18 mouse cellular contexts compared by ENCODE assay signal in genomic region chr4:84282651-84283050, GRCm38 (mm10).
DNase-seq lines count a peak whose midpoint lies in the region; ATAC-seq lines count a peak whose summit lies in the region.
"Had no signal": no experiment of that assay in that cellular context is flagged by ENCODE, and none has a peak within 500 bp of the region (broad histone marks: within the 10 kb centered on the region; RNA-seq: fewer than 3 reads in every experiment).

No protein-coding gene starts in this region.

- 0 out of 2 replicates have a peak, but pooled peaks cover 6% of the 10 kb centered on the region for H3K4me1 ChIP-seq in embryonic facial prominence, embryonic 14.5 days (ENCODE audit: control insufficient read depth, insufficient read depth, low read length)
- H3K4me1 ChIP-seq in embryonic facial prominence, embryonic 10.5 days: peaks cover 19% of the 10 kb centered on the region
- no peaks in the 10 kb centered on the region for H3K4me1 ChIP-seq in midbrain, embryonic 11.5 days (ENCODE audit: control insufficient read depth, insufficient read depth, low read length)
- H3K4me1 ChIP-seq in midbrain, embryonic 14.5 days (ENCODE audit: control insufficient read depth, insufficient read depth, low read length): 0 out of 2 replicates have a peak, but pooled peaks cover 5% of the 10 kb centered on the region
- H3K4me1 ChIP-seq in forebrain, embryonic 16.5 days (replicated peaks; ENCODE audit: control insufficient read depth, insufficient read depth, low read length): no peaks in the 10 kb centered on the region
- H3K4me1 ChIP-seq in hindbrain, embryonic 16.5 days (ENCODE audit: control insufficient read depth, insufficient read depth, low read depth, low read length): no peaks in the 10 kb centered on the region

- H3K9me3 ChIP-seq in embryonic facial prominence, embryonic 14.5 days (ENCODE audit: control insufficient read depth, low read length): no peaks in the 10 kb centered on the region
- H3K9me3 ChIP-seq in embryonic facial prominence, embryonic 10.5 days: no peaks in the 10 kb centered on the region
- H3K9me3 ChIP-seq in midbrain, embryonic 11.5 days (ENCODE audit: control insufficient read depth, low read length): no peaks in the 10 kb centered on the region
- no peaks in the 10 kb centered on the region for H3K9me3 ChIP-seq in midbrain, embryonic 14.5 days (ENCODE audit: control insufficient read depth, low read length)
- H3K9me3 ChIP-seq in forebrain, embryonic 16.5 days (ENCODE audit: control insufficient read depth, low read length): no peaks in the 10 kb centered on the region
- no peaks in the 10 kb centered on the region for H3K9me3 ChIP-seq in hindbrain, embryonic 16.5 days (ENCODE audit: control insufficient read depth, low read length)
- H3K9me3 ChIP-seq: embryonic facial prominence, embryonic 13.5 days; heart, embryonic 12.5 days; hindbrain, embryonic 10.5 days had no signal

- 65% methylated on average over 2 of the region's 2 CpGs for WGBS in embryonic facial prominence, embryonic 14.5 days
- WGBS in embryonic facial prominence, embryonic 10.5 days: 80% methylated on average over 2 of the region's 2 CpGs
- 84% methylated on average over 2 of the region's 2 CpGs for WGBS in midbrain, embryonic 11.5 days
- WGBS in midbrain, embryonic 14.5 days: 74% methylated on average over 2 of the region's 2 CpGs
- 51% methylated on average over 2 of the region's 2 CpGs for WGBS in forebrain, embryonic 16.5 days
- WGBS in hindbrain, embryonic 16.5 days: 60% methylated on average over 2 of the region's 2 CpGs

- no peaks in the 10 kb centered on the region for H3K36me3 ChIP-seq in embryonic facial prominence, embryonic 14.5 days (ENCODE audit: control insufficient read depth, insufficient read depth, low read length)
- H3K36me3 ChIP-seq in embryonic facial prominence, embryonic 10.5 days (replicated peaks): no peaks in the 10 kb centered on the region
- no peaks in the 10 kb centered on the region for H3K36me3 ChIP-seq in midbrain, embryonic 11.5 days (ENCODE audit: control insufficient read depth, insufficient read depth, low read length)
- no peaks in the 10 kb centered on the region for H3K36me3 ChIP-seq in midbrain, embryonic 14.5 days (ENCODE audit: control insufficient read depth, insufficient read depth, low read length)
- no peaks in the 10 kb centered on the region for H3K36me3 ChIP-seq in forebrain, embryonic 16.5 days (ENCODE audit: control insufficient read depth, insufficient read depth)
- H3K36me3 ChIP-seq in hindbrain, embryonic 16.5 days (ENCODE audit: control insufficient read depth, insufficient read depth, low read length): no peaks in the 10 kb centered on the region
- H3K36me3 ChIP-seq: embryonic facial prominence, embryonic 13.5 days; heart, embryonic 12.5 days; hindbrain, embryonic 10.5 days had no signal

- no peak overlapping the region for H3K27ac ChIP-seq in embryonic facial prominence, embryonic 14.5 days (replicated peaks; ENCODE audit: low read depth, low read length)
- no peak overlapping the region for H3K27ac ChIP-seq in embryonic facial prominence, embryonic 10.5 days (replicated peaks)
- no peak overlapping the region for H3K27ac ChIP-seq in midbrain, embryonic 11.5 days (ENCODE audit: low read depth, low read length)
- no peak overlapping the region for H3K27ac ChIP-seq in midbrain, embryonic 14.5 days (replicated peaks; ENCODE audit: low read depth, low read length)
- no peak overlapping the region for H3K27ac ChIP-seq in forebrain, embryonic 16.5 days (ENCODE audit: low read length)
- no peak overlapping the region for H3K27ac ChIP-seq in hindbrain, embryonic 16.5 days (ENCODE audit: low read depth, low read length)
- H3K27ac ChIP-seq: embryonic facial prominence, embryonic 13.5 days; hindbrain, embryonic 10.5 days; hindbrain, embryonic 14.5 days had no signal

- no peak overlapping the region for H3K4me3 ChIP-seq in embryonic facial prominence, embryonic 14.5 days (ENCODE audit: low read depth, low read length)
- no peak overlapping the region for H3K4me3 ChIP-seq in embryonic facial prominence, embryonic 10.5 days
- H3K4me3 ChIP-seq in midbrain, embryonic 11.5 days (ENCODE audit: low read depth, low read length): no peak overlapping the region
- no peak overlapping the region for H3K4me3 ChIP-seq in midbrain, embryonic 14.5 days (replicated peaks; ENCODE audit: low read depth, low read length)
- H3K4me3 ChIP-seq in forebrain, embryonic 16.5 days (replicated peaks; ENCODE audit: low read length): no peak overlapping the region
- H3K4me3 ChIP-seq in hindbrain, embryonic 16.5 days (ENCODE audit: low read length): no peak overlapping the region
- H3K4me3 ChIP-seq: embryonic facial prominence, embryonic 13.5 days; heart, embryonic 12.5 days; hindbrain, embryonic 10.5 days had no signal

- no peak overlapping the region for H3K4me2 ChIP-seq in embryonic facial prominence, embryonic 14.5 days (ENCODE audit: low read depth, low read length)
- no peak overlapping the region for H3K4me2 ChIP-seq in midbrain, embryonic 11.5 days
- no peak overlapping the region for H3K4me2 ChIP-seq in midbrain, embryonic 14.5 days (ENCODE audit: low read length)
- H3K4me2 ChIP-seq in forebrain, embryonic 16.5 days (ENCODE audit: low read length): no peak overlapping the region
- no peak overlapping the region for H3K4me2 ChIP-seq in hindbrain, embryonic 16.5 days (ENCODE audit: low read length)
- H3K4me2 ChIP-seq: embryonic facial prominence, embryonic 13.5 days; heart, embryonic 12.5 days; hindbrain, embryonic 14.5 days had no signal

- no peak for ATAC-seq in embryonic facial prominence, embryonic 14.5 days (ENCODE audit: low read depth)
- ATAC-seq in midbrain, embryonic 11.5 days (ENCODE audit: low FRiP score): no peak
- no peak for ATAC-seq in midbrain, embryonic 14.5 days (ENCODE audit: low FRiP score, low TSS enrichment)
- ATAC-seq in forebrain, embryonic 16.5 days: peak; percentile 72
- no peak for ATAC-seq in hindbrain, embryonic 16.5 days
- ATAC-seq: intestine, embryonic 16.5 days had no signal

- no peaks in the 10 kb centered on the region for H3K27me3 ChIP-seq in embryonic facial prominence, embryonic 14.5 days (replicated peaks; ENCODE audit: control insufficient read depth, insufficient read depth, low read length)
- H3K27me3 ChIP-seq in embryonic facial prominence, embryonic 10.5 days (replicated peaks; ENCODE audit: low read depth, poor library complexity, severe bottlenecking): peaks cover 58% of the 10 kb centered on the region
- H3K27me3 ChIP-seq in midbrain, embryonic 11.5 days (ENCODE audit: control insufficient read depth, insufficient read depth, low read length): peaks cover 6% of the 10 kb centered on the region
- H3K27me3 ChIP-seq in midbrain, embryonic 14.5 days (ENCODE audit: control insufficient read depth, insufficient read depth, low read length): no peaks in the 10 kb centered on the region; the same call in 1 of the 2 replicates
- 0 out of 2 replicates have a peak, but pooled peaks cover 3% of the 10 kb centered on the region for H3K27me3 ChIP-seq in forebrain, embryonic 16.5 days (replicated peaks; ENCODE audit: control insufficient read depth, insufficient read depth, low read length)
- no peaks in the 10 kb centered on the region for H3K27me3 ChIP-seq in hindbrain, embryonic 16.5 days (replicated peaks; ENCODE audit: control insufficient read depth, insufficient read depth, low read length)
- H3K27me3 ChIP-seq: embryonic facial prominence, embryonic 13.5 days had no signal

- no peak overlapping the region for H3K9ac ChIP-seq in embryonic facial prominence, embryonic 14.5 days (ENCODE audit: low read depth, low read length)
- H3K9ac ChIP-seq in midbrain, embryonic 11.5 days (ENCODE audit: low read length): no peak overlapping the region
- H3K9ac ChIP-seq in midbrain, embryonic 14.5 days (replicated peaks; ENCODE audit: low read length): no peak overlapping the region
- no peak overlapping the region for H3K9ac ChIP-seq in forebrain, embryonic 16.5 days (replicated peaks; ENCODE audit: low read depth, low read length)
- no peak overlapping the region for H3K9ac ChIP-seq in hindbrain, embryonic 16.5 days (ENCODE audit: low read depth, low read length)
- H3K9ac ChIP-seq: embryonic facial prominence, embryonic 13.5 days; heart, embryonic 12.5 days; hindbrain, embryonic 14.5 days had no signal

- peak; percentile 31 for DNase-seq in embryonic facial prominence, embryonic 14.5 days (ENCODE audit: low spot score)
- DNase-seq in embryonic facial prominence, embryonic 10.5 days (ENCODE audit: low spot score): no peak
- peak; percentile 80 for DNase-seq in midbrain, embryonic 11.5 days (ENCODE audit: low spot score, missing footprints)
- no peak for DNase-seq in midbrain, embryonic 14.5 days
- DNase-seq in right cerebral cortex, postnatal 36 days (ENCODE audit: low spot score in 2 of 2): no peak
- DNase-seq: adrenal gland, adult 8-10 months; adrenal gland, postnatal 36 days; cerebellum, adult 11-12 months; cerebellum, adult 9-10 months; cerebellum, postnatal 25 days; gastrocnemius, postnatal 25 days had no signal

Comparison
In these comparisons a context has a peak if more than half of its experiments do, and no peak if none do; other contexts are left out.
1. DNase-seq: peak in embryonic facial prominence, embryonic 14.5 days (single experiment) and midbrain, embryonic 11.5 days (single experiment); none in embryonic facial prominence, embryonic 10.5 days (single experiment), midbrain, embryonic 14.5 days (single experiment) and right cerebral cortex, postnatal 36 days (0 of 2).